Mouse (Mus musculus) cerebellum, adult 2 months (tissue): ENCODE data around the gene Eef2k. TPM values are rescaled to one million over a fixed set of nuclear protein-coding genes. Genes with fewer than 3 reads are reported as not detected.
"Not testable (repeated sequence)": the region's sequence is repeated elsewhere in the genome, so short reads cannot be mapped to it uniquely, and the experiment has no call there.

Source experiments
- DNase-seq, 2 experiments: peaks; one replicate each; pipeline ENCODE4 v3.0.0; 2021
- H3K27ac ChIP-seq: fragments of 200-500 bp; 2 replicates; pipeline ENCODE4 v1.5.1; 2012; ENCODE audit warnings: low read length, control low read depth, inconsistent platforms; ENCODE audit not compliant: insufficient read depth
- H3K27me3 ChIP-seq: fragments of 200-500 bp; 2 replicates; pipeline ENCODE4 v1.6.1; 2012; ENCODE audit warnings: inconsistent platforms, mild to moderate bottlenecking, low read length, moderate library complexity; ENCODE audit not compliant: control insufficient read depth, insufficient read depth
- H3K4me1 ChIP-seq: fragments of 200-500 bp; 2 replicates; pipeline ENCODE4 v1.6.1; 2011; ENCODE audit warnings: low read length; ENCODE audit not compliant: control insufficient read depth, insufficient read depth
- H3K4me3 ChIP-seq: fragments of 200-500 bp; replicated peaks from 2 replicates; pipeline ENCODE3; 2011; ENCODE audit warnings: mild to moderate bottlenecking, low read depth, low read length, control low read depth; ENCODE audit not compliant: insufficient read depth
- CTCF ChIP-seq: fragments of 200-500 bp; IDR thresholded peaks from 2 replicates; pipeline ENCODE4 v1.5.1; 2011; ENCODE audit warnings: low read depth, mild to moderate bottlenecking, control low read depth, low read length, moderate library complexity, borderline replicate concordance; ENCODE audit not compliant: insufficient read depth
- POLR2A ChIP-seq: fragments of 200-500 bp; IDR thresholded peaks from 2 replicates; pipeline ENCODE4 v1.6.1; 2011; ENCODE audit warnings: low read length, control low read depth, borderline replicate concordance; ENCODE audit not compliant: insufficient read depth
- whole genome bisulfite sequencing: fragments of 180-500 bp; shearing (Covaris S2); methylation state at CpG from one replicate; pipeline ENCODE4 v1.1.7; 2018; 5-methylcytosine and 5-hydroxymethylcytosine counted together
- polyA plus RNA-seq: library from polyadenylated mRNA; depleted of rRNA; stranded (reverse); fragments of >200 nt; gene quantifications from 2 replicates; pipeline ENCODE4 v1.2.3, GENCODE M21; 2012; rRNA removed

Eef2k gene
- polyA plus RNA-seq, 1 experiment, result 32.0 TPM

DNA sequence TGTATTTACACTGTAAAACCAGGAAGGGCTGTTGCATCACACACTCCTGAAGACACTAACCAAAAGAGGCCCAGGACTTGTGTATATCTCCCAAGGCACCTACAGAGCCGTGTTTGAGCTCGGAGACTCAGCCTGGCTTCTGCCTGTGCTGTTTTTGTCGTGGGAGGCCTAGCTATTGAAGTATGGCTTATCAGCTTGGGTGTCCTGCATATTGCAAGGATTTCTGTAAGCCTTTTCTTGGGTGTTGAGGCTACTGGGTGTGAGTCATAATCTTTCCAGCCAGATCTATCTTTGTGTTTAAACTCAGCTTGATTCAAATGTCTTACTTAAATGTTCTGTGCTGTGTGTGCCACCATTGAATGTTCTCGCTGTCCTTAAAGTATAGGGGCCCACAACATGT is 93.9 kb downstream of the Eef2k start:
- 90% methylated on average over 4 of the region's 4 CpGs for WGBS
- TF ChIP-seq CTCF (no peak), POLR2A (no peak)
- H3K4me1 ChIP-seq, result no peaks in the 10 kb centered on the region
- H3K4me3 ChIP-seq, result no peak overlapping the region
- no peak for DNase-seq
- H3K27me3 ChIP-seq, result no peaks in the 10 kb centered on the region
- H3K27ac ChIP-seq, result no peak overlapping the region

DNA sequence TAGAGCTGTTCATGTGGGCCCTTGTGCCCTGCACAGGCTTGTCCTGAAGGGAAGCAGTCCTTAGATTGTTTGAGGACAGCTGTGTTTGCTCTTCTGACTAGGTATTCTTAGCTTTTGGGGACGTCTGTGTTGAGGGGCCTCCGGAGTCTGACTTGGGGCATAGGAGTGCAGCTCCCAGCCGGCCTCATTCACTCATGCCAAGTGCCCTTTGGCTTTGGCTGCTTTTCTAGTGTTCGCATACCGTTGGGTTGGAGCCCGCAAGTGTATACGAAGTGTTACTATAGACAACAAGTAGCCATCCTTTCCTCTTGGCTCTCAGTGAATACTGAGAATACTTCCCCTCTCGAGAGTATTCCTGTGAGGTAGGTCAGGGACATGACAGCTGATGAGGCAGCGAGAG is 95.6 kb downstream of the Eef2k start:
- TF ChIP-seq CTCF, result no peak
- TF ChIP-seq POLR2A, result no peak
- no peaks in the 10 kb centered on the region for H3K4me1 ChIP-seq
- WGBS, result 61% methylated on average over 9 of the region's 9 CpGs
- H3K27me3 ChIP-seq, result no peaks in the 10 kb centered on the region
- no peak for DNase-seq
- H3K4me3 ChIP-seq, result no peak overlapping the region
- H3K27ac ChIP-seq, result no peak overlapping the region

DNA sequence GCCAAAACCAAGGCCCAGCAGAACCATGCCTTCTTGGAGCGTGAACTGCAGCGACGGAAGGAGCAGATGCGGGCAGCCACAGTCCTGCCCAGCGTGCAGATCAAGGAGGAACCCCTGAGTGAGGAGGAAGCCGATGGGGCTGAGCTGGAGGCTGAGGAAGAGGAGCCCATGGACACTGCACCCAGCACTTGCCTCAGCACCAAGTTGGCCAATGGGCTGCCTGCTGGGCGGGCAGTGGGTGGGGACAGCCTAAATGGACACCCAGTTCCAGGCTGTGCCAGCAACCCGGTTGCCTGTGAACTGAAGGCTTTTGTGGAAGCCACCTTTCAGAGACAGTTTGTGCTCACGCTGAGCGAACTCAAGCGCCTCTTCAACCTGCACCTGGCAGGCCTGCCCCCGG is 97.7 kb downstream of the Eef2k start:
- no peak for TF ChIP-seq CTCF
- TF ChIP-seq POLR2A, result peak; percentile 30; the same call in 1 of the 2 replicates
- peak overlapping the region; percentile 69; the same call in 1 of the 2 replicates for H3K27ac ChIP-seq
- no peaks in the 10 kb centered on the region for H3K27me3 ChIP-seq
- H3K4me3 ChIP-seq, result peak overlapping the region; percentile 48
- H3K4me1 ChIP-seq, result no peaks in the 10 kb centered on the region
- 80% methylated on average over 12 of the region's 12 CpGs for WGBS
- peak in 1 of 2 experiments; percentile 17 for DNase-seq

DNA sequence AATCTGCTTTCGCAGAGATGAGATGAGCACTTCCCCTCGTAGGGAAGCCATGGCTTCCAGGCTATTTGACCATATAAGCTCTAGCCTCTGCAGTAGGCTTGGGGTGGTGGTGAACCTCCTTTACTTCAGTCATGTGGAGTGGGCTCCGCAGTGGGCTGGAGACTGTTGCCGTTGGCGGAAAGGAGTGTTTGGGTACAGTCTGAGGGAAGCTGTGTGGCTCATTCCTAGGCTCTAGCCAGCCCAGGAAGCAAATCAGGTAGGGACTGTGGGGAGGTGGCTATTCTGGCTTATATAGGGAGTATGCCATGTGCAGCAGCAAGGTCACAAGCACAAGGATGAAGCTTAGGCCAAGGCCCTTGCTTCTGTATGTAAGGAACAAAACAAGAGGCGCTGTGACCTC is 98.6 kb downstream of the Eef2k start:
- WGBS, result 93% methylated on average over 6 of the region's 6 CpGs
- H3K4me3 ChIP-seq, result peak overlapping the region; percentile 19

DNA sequence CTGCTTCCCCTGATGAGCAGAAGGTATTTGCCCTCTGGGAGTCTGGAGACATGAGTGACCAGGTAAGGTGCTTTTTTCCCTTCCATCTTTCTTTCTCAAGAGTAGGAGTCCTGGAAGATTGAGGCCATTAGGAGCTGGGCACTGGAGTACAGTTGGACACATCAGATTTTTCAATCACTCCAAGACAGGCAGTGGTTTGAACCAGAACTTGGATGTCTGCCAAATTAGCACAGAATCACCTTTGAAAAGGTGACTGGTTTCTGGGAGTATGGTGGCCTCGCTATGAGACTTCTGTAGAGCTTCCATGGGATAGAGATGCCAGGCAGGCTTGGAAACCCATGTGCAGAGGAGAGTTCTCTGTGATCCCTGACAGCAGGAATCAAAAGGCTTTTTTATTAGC is 99.9 kb downstream of the Eef2k start:
- DNase-seq, result no peak
- H3K4me1 ChIP-seq, result no peaks in the 10 kb centered on the region
- TF ChIP-seq POLR2A (no peak), CTCF (no peak)
- H3K4me3 ChIP-seq, result no peak overlapping the region
- 77% methylated on average over 1 of the region's 1 CpGs for WGBS
- no peak overlapping the region for H3K27ac ChIP-seq
- H3K27me3 ChIP-seq, result no peaks in the 10 kb centered on the region

More for the DNA sequence above, 98.6 kb downstream of the Eef2k start:
- DNase-seq, result no peak
- H3K4me1 ChIP-seq, result no peaks in the 10 kb centered on the region
- no peaks in the 10 kb centered on the region for H3K27me3 ChIP-seq
- TF ChIP-seq POLR2A, result no peak
- no peak for TF ChIP-seq CTCF
- H3K27ac ChIP-seq, result peak overlapping the region; percentile 23

DNA sequence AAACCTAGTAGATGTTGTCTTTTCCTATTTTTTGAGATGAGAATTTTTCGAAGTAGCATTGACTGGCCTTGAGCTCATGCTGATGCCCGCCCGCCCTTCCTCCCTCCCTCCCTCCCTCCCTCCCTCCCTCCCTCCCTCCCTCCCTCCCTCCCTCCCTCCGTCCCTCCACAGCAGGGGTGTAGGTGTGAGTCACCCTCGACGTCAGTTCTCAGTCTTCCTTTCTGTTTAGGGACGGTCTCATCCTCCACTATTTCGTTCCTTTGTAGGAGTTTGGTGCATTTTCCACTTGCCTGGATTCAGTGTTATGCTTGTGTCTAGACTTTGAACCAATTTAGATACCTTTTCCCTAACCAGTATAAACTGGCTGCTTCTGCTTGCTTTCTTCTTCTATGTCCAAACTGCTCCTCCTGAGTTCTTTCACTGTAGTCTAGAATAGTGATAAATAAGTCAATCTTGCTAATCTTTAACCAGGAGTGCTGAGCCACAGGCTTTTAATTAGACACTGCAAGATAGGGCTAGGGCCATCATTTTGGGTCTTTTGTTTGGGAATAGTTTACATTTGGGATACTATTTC is 101.4 kb downstream of the Eef2k start:
- TF ChIP-seq POLR2A (no peak), CTCF (no peak)
- H3K27me3 ChIP-seq, result no peaks in the 10 kb centered on the region
- 50% methylated on average over 8 of the region's 8 CpGs for WGBS
- no peaks in the 10 kb centered on the region for H3K4me1 ChIP-seq
- no peak overlapping the region for H3K4me3 ChIP-seq
- no peak for DNase-seq
- H3K27ac ChIP-seq, result no peak overlapping the region

DNA sequence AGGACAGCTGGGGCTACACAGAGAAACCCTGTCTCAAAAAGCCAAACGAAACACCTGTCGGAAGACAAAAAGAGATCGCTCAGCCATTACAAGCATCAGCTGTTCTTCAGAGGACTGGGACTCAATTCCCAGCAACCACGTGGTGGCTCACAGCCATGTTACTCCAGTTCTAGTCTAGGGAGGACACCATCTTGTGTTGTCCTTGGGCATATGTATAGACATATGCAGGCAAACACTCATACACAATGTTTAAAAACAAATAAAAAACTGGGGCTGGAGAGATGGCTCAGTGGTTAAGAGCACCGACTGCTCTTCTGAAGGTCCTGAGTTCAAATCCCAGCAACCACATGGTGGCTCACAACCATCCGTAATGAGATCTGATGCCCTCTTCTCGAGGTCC is 111.0 kb downstream of the Eef2k start:
- H3K4me3 ChIP-seq, H3K27me3 ChIP-seq, DNase-seq, H3K4me1 ChIP-seq, H3K27ac ChIP-seq: not testable (repeated sequence)
- WGBS, result 65% methylated on average over 7 of the region's 7 CpGs

Other genes with a start within 250 kb of the Eef2k start
- 279 and 293 TPM in 2 replicates for gene Uqcrc2, start 207.7 kb upstream of the Eef2k start, polyA plus RNA-seq
- gene Pdzd9, start 172.5 kb upstream of the Eef2k start, polyA plus RNA-seq, result 0.08 TPM in 1 of 2 replicates, not detected in the other
- 31.1 and 32.1 TPM in 2 replicates for gene Mosmo, start 165.2 kb upstream of the Eef2k start, polyA plus RNA-seq
- gene Vwa3a, start 103.5 kb upstream of the Eef2k start, polyA plus RNA-seq, result 1.4 and 2.1 TPM in 2 replicates
- gene Gm5737, start 30.5 kb upstream of the Eef2k start, polyA plus RNA-seq, result 0.08 TPM in 1 of 2 replicates, not detected in the other
- 27.2 and 28.9 TPM in 2 replicates for gene Polr3e, start 74.9 kb downstream of the Eef2k start, polyA plus RNA-seq
- gene Cdr2, start 139.5 kb downstream of the Eef2k start, polyA plus RNA-seq, result 41.7 and 50.2 TPM in 2 replicates
- gene Mfsd13b, start 139.7 kb downstream of the Eef2k start, polyA plus RNA-seq, result 0.54 and 0.61 TPM in 2 replicates
- gene Mettl9, start 191.6 kb downstream of the Eef2k start, polyA plus RNA-seq, result 46.6 and 47.0 TPM in 2 replicates
- gene Igsf6, start 231.7 kb downstream of the Eef2k start, polyA plus RNA-seq, result 0.14 and 0.28 TPM in 2 replicates
- gene Otoa, start 238.8 kb downstream of the Eef2k start, polyA plus RNA-seq, result 0.51 and 0.90 TPM in 2 replicates